Mouse (Mus musculus) inflammation-experienced regulatory T-cells, adult 6 months (primary cell): ENCODE data around the gene A530084C06Rik. TPM values are rescaled to one million over a fixed set of nuclear protein-coding genes. Genes with fewer than 3 reads are reported as not detected.

Experiments used
- ATAC-seq: one replicate; pipeline ENCODE4 v1.8.0; 2017
- polyA plus RNA-seq, 3 experiments: library from polyadenylated mRNA; unstranded; fragments of 100-300 nt; shearing (Covaris generic); gene quantifications; one replicate each; pipeline ENCODE4 v1.2.1; 2017

A530084C06Rik gene
- polyA plus RNA-seq: not detected

- no peak for ATAC-seq
These were observed at the start of gene A530084C06Rik for GRCm38 (mm10) chr13:31558521-31559418. Gene A530084C06Rik, minus strand, starts transcription at chr13:31559333.

GRCm38 (mm10) chr13:31603964-31604363, 44.8 kb upstream of the A530084C06Rik start:
- no peak for ATAC-seq

DNA sequence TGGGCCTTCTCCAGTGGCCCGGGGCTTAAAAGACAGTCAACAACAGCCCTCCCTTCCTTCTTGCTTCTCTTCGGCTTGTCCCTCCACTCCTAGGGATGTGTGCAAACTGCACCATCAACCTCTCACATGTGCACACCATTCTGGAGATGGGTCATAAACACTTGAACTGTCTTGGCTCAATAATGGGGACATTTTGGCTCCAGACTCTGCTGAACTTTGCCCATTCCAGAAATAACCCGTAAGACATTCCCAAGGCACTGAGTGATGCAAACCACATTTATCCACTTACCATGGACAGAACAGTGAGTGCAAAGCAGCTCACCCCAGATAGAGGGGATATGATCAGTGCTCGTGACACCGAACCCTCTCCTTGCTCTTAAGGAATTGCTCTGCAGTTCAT, 40.4 kb upstream of the A530084C06Rik start:
- no peak for ATAC-seq

GRCm38 (mm10) chr13:31587341-31587740, 28.2 kb upstream of the A530084C06Rik start:
- no peak for ATAC-seq

GRCm38 (mm10) chr13:31579866-31580265, 20.7 kb upstream of the A530084C06Rik start:
- ATAC-seq: no peak

- no peak for ATAC-seq
These were observed 19.3 kb upstream of the A530084C06Rik start for GRCm38 (mm10) chr13:31578389-31578788.

- ATAC-seq: no peak
These were observed 18.4 kb upstream of the A530084C06Rik start for GRCm38 (mm10) chr13:31577576-31577975.

DNA sequence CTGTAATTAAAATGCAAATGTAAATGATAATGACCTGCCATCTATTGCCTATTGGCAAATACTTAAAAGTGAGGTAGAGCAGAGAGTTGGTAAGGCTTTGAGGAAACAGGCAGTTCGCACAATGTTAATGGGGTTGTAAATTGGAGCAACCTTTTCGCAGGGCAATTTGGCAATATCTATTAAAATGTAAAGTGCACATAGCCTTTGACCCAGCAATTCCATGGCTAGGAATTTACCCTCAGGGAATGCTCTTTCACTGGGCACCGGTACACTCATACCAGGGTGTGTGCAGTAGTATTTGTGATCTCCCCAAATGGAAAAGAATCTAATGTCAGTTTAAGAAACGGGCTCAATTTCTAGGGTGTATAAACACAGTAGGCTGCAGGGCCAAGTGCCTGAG, 17.6 kb upstream of the A530084C06Rik start:
- ATAC-seq: no peak

GRCm38 (mm10) chr13:31574627-31575026, 15.5 kb upstream of the A530084C06Rik start:
- ATAC-seq: no peak

DNA sequence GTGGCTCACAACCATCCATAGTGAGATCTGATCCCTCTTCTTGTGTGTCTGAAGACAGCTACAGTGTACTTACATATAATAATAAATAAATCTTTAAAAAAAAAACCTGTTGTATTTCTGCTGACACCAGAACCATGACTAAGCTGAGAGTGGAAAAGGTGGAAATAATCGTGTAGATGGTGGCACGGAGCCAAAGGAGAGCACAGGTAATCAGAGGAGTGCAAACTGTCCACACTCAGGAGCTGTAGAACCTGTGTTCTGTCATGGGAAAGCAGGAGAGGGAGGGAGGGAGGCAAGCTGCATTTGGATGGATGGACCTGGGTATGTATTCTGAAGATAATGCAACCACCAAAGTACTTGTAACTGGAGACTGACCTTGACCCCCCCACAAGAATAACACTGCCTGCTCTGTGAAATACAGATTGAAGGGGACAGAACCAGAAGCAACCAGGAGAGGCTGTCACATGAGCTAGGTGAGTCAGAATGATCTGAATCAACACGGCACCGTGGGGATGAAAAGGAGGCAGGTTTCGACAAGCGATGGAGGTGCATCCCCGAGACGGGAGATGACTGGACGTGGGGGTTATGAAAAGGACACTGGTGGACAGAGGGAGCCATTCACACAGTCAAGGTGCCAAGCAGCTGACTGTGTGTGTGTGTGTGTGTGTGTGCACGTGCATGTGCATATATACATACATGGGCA, 13.8 kb upstream of the A530084C06Rik start:
- no peak for ATAC-seq

GRCm38 (mm10) chr13:31567617-31568294, 8.6 kb upstream of the A530084C06Rik start:
- ATAC-seq: peak; percentile 99

- no peak for ATAC-seq
These were observed 8.0 kb upstream of the A530084C06Rik start for GRCm38 (mm10) chr13:31567099-31567498.

- ATAC-seq: no peak
These were observed 5.3 kb upstream of the A530084C06Rik start for GRCm38 (mm10) chr13:31564394-31564793.

DNA sequence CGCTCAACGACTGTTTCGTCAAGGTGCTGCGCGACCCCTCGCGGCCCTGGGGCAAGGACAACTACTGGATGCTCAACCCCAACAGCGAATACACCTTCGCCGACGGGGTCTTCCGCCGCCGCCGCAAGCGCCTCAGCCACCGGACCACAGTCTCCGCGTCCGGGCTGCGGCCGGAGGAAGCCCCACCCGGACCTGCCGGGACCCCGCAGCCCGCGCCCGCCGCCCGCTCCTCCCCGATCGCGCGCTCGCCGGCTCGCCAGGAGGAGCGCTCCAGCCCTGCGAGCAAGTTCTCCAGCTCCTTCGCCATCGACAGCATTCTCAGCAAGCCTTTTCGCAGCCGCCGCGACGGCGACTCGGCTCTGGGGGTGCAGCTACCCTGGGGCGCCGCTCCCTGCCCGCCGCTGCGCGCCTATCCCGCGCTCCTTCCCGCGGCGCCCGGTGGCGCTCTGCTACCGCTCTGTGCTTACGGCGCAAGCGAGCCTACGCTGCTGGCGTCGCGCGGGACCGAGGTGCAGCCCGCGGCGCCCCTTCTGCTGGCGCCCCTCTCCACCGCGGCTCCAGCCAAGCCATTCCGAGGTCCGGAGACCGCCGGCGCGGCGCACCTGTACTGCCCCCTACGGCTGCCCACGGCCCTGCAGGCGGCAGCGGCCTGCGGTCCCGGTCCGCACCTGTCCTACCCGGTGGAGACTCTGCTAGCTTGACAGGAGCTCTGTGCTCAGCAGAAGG, 449 bp upstream of the A530084C06Rik start:
- peak; percentile 55 for ATAC-seq

DNA sequence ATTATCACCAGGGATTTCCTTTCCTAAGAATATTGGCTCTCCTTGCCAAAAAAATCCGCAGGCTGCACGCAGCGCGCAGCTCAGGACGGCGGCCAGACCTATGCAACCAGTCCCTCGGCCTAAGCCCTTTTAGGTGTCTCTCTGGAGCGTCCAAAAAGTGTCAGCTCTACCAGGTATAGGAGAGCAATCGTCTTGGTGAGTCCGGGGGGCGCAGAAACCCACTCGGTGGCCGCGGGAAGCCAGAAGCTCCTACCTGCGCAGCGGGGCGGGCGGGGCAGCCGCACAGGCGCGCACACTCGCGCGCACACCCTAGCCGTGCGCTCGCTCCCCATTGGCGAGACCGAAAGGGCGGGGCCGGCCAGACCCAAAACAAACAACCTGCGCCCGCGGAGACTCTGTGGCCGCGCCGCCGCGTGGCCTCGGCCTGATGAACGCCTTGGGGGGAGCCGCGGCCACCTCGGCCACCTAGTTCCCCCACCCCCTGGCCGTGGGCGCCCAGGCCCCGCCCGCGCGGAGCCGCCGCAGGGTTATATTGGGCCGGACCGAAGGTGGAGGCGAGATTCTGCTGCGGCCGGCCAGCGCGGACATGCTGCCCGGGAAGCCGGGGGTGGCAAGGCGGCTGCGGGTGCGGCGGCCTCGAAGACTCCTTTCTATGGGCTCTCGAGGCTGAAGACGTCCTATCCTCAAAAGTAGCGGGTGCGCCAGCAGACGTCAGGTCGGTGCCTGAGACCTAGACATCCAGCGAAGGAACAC, 1.2 kb downstream of the A530084C06Rik start:
- ATAC-seq: peak; percentile 62

- ATAC-seq: peak; percentile 25
These were observed 2.0 kb downstream of the A530084C06Rik start for GRCm38 (mm10) chr13:31556964-31557767.

- no peak for ATAC-seq
These were observed 3.3 kb downstream of the A530084C06Rik start, which contains the start of gene Foxq1 for GRCm38 (mm10) chr13:31555834-31556233. Gene Foxq1, plus strand, starts transcription at chr13:31556134.

GRCm38 (mm10) chr13:31547610-31548009, 11.5 kb downstream of the A530084C06Rik start:
- ATAC-seq: no peak

GRCm38 (mm10) chr13:31547204-31547603, 11.9 kb downstream of the A530084C06Rik start:
- no peak for ATAC-seq

DNA sequence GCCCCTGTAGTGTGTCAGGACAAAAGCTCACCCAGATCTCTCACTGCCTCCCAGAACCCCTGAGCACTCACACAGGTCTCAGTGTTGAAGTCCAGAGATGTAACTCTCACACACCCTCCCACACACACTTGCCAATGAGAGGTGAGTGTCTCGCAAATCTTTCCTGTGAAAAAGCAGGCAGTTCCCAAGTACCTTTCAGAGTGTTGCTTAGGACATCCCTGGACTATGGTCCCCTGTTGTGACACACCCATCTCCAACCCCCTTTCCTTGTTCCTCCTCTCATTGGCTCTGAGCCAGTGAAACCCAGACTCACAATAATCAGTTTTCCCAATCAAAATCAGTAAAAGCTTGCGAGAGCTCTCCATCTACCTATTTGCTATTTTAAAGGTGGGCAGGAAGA, 12.3 kb downstream of the A530084C06Rik start:
- ATAC-seq: no peak

DNA sequence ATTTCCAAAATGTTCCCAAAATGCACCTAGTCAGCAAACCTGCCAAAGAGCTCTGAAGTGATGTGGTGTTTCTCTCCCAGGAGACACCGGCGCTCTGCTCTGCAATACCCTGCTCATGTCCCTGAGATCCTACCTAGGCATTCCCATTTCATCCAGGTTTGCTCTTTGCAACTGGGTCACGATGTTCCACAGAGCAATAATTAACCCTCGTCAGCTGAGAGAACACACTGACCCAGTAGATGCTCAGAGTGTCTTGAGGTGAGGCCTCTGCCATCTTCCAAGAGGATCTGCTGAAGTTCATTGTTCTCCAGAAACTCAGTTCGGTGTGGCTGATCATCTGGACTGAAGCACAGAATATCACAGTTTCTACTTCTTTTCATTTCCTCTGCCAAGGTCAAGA, 16.1 kb downstream of the A530084C06Rik start:
- ATAC-seq: no peak
